9 mouse cellular contexts compared by ENCODE assay signal in genomic region chr11:120852083-120852935, GRCm38 (mm10). TPM values are rescaled to one million over a fixed set of nuclear protein-coding genes. Genes with fewer than 3 reads are reported as not detected.
DNase-seq lines count a peak whose midpoint lies in the region; ATAC-seq and TF ChIP-seq lines count a peak whose summit lies in the region.
"Had no signal": no experiment of that assay in that cellular context is flagged by ENCODE, and none has a peak within 500 bp of the region (broad histone marks: within the 10 kb centered on the region; RNA-seq: fewer than 3 reads in every experiment).

No protein-coding gene starts in this region.

- peak; percentile 88 for DNase-seq in liver, adult 2 months (ENCODE audit: extremely low read depth, low read depth, low spot score)
- DNase-seq in liver: no peak
- peak; percentile 15 for DNase-seq in embryonic facial prominence, embryonic 14.5 days (ENCODE audit: low spot score)
- DNase-seq in kidney, postnatal 14 days: peak; percentile 90
- peak; percentile 57 for DNase-seq in stomach, postnatal 0 days (ENCODE audit: low spot score)
- DNase-seq in left cerebral cortex, adult 11 months (ENCODE audit: low spot score): no peak
- DNase-seq in spleen, postnatal 14 days (ENCODE audit: low spot score in 2 of 2): no peak
- no peak for DNase-seq in layer of hippocampus, adult 11-12 months (ENCODE audit: low spot score)

- peaks cover 18% of the 10 kb centered on the region for H3K4me1 ChIP-seq in liver, adult 2 months (ENCODE audit: control insufficient read depth, insufficient read depth, low read length)
- H3K4me1 ChIP-seq in embryonic facial prominence, embryonic 14.5 days (ENCODE audit: control insufficient read depth, insufficient read depth, low read length): no peaks in the 10 kb centered on the region
- peaks cover 6% of the 10 kb centered on the region; the same call in 1 of the 2 replicates for H3K4me1 ChIP-seq in stomach, postnatal 0 days (replicated peaks; ENCODE audit: control insufficient read depth, insufficient read depth)
- H3K4me1 ChIP-seq: neural tube, embryonic 12.5 days had no signal

- peak overlapping the region; percentile 55 for H3K27ac ChIP-seq in liver, adult 2 months (replicated peaks; ENCODE audit: insufficient read depth, low read depth, low read length)
- H3K27ac ChIP-seq in embryonic facial prominence, embryonic 14.5 days (replicated peaks; ENCODE audit: low read depth, low read length): 0 out of 2 replicates have a peak overlapping the region, but pooled peaks have one; percentile 21
- H3K27ac ChIP-seq in stomach, postnatal 0 days (replicated peaks): peak overlapping the region; percentile 88
- H3K27ac ChIP-seq: neural tube, embryonic 12.5 days had no signal

- no peak for TF ChIP-seq CTCF in liver, adult 2 months (IDR thresholded peaks at IDR 0.05; ENCODE audit: low read depth, low read length)
- no peak for TF ChIP-seq CTCF in stomach, postnatal 0 days (IDR thresholded peaks at IDR 0.05; ENCODE audit: low read depth)

- no peak for TF ChIP-seq EP300 in stomach, postnatal 0 days (optimal IDR thresholded peaks at IDR 0.05)

- no peak for ATAC-seq in embryonic facial prominence, embryonic 14.5 days (ENCODE audit: low read depth)
- no peak for ATAC-seq in stomach, postnatal 0 days (ENCODE audit: low FRiP score, low TSS enrichment)

- H3K36me3 ChIP-seq in liver, adult 2 months (ENCODE audit: control insufficient read depth, insufficient read depth, low read length): no peaks in the 10 kb centered on the region
- peaks cover 4% of the 10 kb centered on the region; the same call in 1 of the 2 replicates for H3K36me3 ChIP-seq in embryonic facial prominence, embryonic 14.5 days (ENCODE audit: control insufficient read depth, insufficient read depth, low read length)
- H3K36me3 ChIP-seq in stomach, postnatal 0 days (ENCODE audit: control insufficient read depth, insufficient read depth, low read length): no peaks in the 10 kb centered on the region

- no peaks in the 10 kb centered on the region for H3K9me3 ChIP-seq in embryonic facial prominence, embryonic 14.5 days (ENCODE audit: control insufficient read depth, low read length)
- H3K9me3 ChIP-seq in stomach, postnatal 0 days (ENCODE audit: control insufficient read depth, low read length): no peaks in the 10 kb centered on the region
- H3K9me3 ChIP-seq: neural tube, embryonic 12.5 days had no signal

- no peak overlapping the region for H3K9ac ChIP-seq in liver, adult 2 months (ENCODE audit: low read depth, low read length)
- 0 out of 2 replicates have a peak overlapping the region, but pooled peaks have one; percentile 4 for H3K9ac ChIP-seq in embryonic facial prominence, embryonic 14.5 days (ENCODE audit: low read depth, low read length)
- no peak overlapping the region for H3K9ac ChIP-seq in stomach, postnatal 0 days (ENCODE audit: low read length)
- H3K9ac ChIP-seq: neural tube, embryonic 12.5 days had no signal

- 34% methylated on average over 11 of the region's 11 CpGs for WGBS in liver, adult 2 months
- 63% methylated on average over 11 of the region's 11 CpGs for WGBS in embryonic facial prominence, embryonic 14.5 days
- whole genome bisulfite sequencing in stomach, postnatal 0 days: 51% methylated on average over 11 of the region's 11 CpGs

- no peaks in the 10 kb centered on the region for H3K79me2 ChIP-seq in liver, adult 2 months (ENCODE audit: control insufficient read depth, insufficient read depth, low read length)

- H3K4me3 ChIP-seq in liver, adult 2 months (ENCODE audit: insufficient read depth, low read depth, low read length): no peak overlapping the region
- H3K4me3 ChIP-seq in embryonic facial prominence, embryonic 14.5 days (ENCODE audit: low read depth, low read length): no peak overlapping the region
- no peak overlapping the region for H3K4me3 ChIP-seq in stomach, postnatal 0 days (ENCODE audit: low read depth, low read length)
- H3K4me3 ChIP-seq: neural tube, embryonic 12.5 days had no signal

- no peaks in the 10 kb centered on the region for H3K27me3 ChIP-seq in liver, adult 2 months (ENCODE audit: control insufficient read depth, insufficient read depth, low read length)
- H3K27me3 ChIP-seq in embryonic facial prominence, embryonic 14.5 days (replicated peaks; ENCODE audit: control insufficient read depth, insufficient read depth, low read length): no peaks in the 10 kb centered on the region
- H3K27me3 ChIP-seq in stomach, postnatal 0 days (ENCODE audit: control insufficient read depth, insufficient read depth, low read length): no peaks in the 10 kb centered on the region
- H3K27me3 ChIP-seq: neural tube, embryonic 12.5 days had no signal

- no peak for TF ChIP-seq POLR2A in liver, adult 2 months (IDR thresholded peaks at IDR 0.05; ENCODE audit: extremely low read depth, insufficient read depth, low read length)

- no peak overlapping the region for H3K4me2 ChIP-seq in embryonic facial prominence, embryonic 14.5 days (ENCODE audit: low read depth, low read length)
- no peak overlapping the region for H3K4me2 ChIP-seq in stomach, postnatal 0 days (replicated peaks; ENCODE audit: low read depth)
- H3K4me2 ChIP-seq: neural tube, embryonic 12.5 days had no signal

RNA-seq across cellular contexts. Expression of gene Fasn, which starts 28.0 kb away (rescaled TPM):
- 198 and 203 TPM in 2 replicates for total RNA-seq in liver, adult 2 months (2014; rRNA removed)
- 639 and 935 TPM in 2 replicates for polyA plus RNA-seq in liver, adult 2 months (2012; rRNA removed)
- polyA plus RNA-seq in embryonic facial prominence, embryonic 14.5 days (2014; fragmentation: Nextera tagmentation; extraction: Ambion mirVana): 67.2 and 77.4 TPM in 2 replicates
- 16.0 and 19.7 TPM in 2 replicates for polyA plus RNA-seq in stomach, postnatal 0 days (2015; fragmentation: Nextera tagmentation; extraction: Ambion mirVana)

RNA-seq across cellular contexts. Expression of gene Dus1l, which starts 56.1 kb away (rescaled TPM):
- total RNA-seq in liver, adult 2 months (2014; rRNA removed): 52.1 and 52.4 TPM in 2 replicates
- polyA plus RNA-seq in liver, adult 2 months (2012; rRNA removed): 69.7 and 70.6 TPM in 2 replicates
- polyA plus RNA-seq in embryonic facial prominence, embryonic 14.5 days (2014; fragmentation: Nextera tagmentation; extraction: Ambion mirVana): 51.0 and 63.8 TPM in 2 replicates
- 39.8 and 42.4 TPM in 2 replicates for polyA plus RNA-seq in stomach, postnatal 0 days (2015; fragmentation: Nextera tagmentation; extraction: Ambion mirVana)

Comparison
In these comparisons a context has a peak if more than half of its experiments do, and no peak if none do; other contexts are left out.
1. DNase-seq: peak in liver, adult 2 months (single experiment), embryonic facial prominence, embryonic 14.5 days (single experiment), kidney, postnatal 14 days (single experiment) and stomach, postnatal 0 days (single experiment); none in liver (single experiment), left cerebral cortex, adult 11 months (single experiment), spleen, postnatal 14 days (0 of 2) and layer of hippocampus, adult 11-12 months (single experiment).
2. H3K27ac ChIP-seq: peak in every context shown above with its lines; median percentile 88 in stomach, postnatal 0 days; 55 in liver, adult 2 months; 21 in embryonic facial prominence, embryonic 14.5 days.